Mouse (Mus musculus): Measurements from ENCODE around the gene Morn3.

GRCm38 (mm10) chr5:123027436-123027835 lies 19.4 kb downstream of the Morn3 start:
- TF ChIP-seq GATA1 (IDR thresholded peaks at IDR 0.05; ENCODE audit: low read length) (no peak), TAL1 (IDR thresholded peaks at IDR 0.05; ENCODE audit: low read length) (no peak)

All from erythroblast, embryonic 14.5 days (primary cell).